Mouse (Mus musculus) splenic B cell, adult 2 months (primary cell): ENCODE data around the gene Dip2b.

Experiments used
- DNase-seq: peaks from one replicate; pipeline ENCODE4 v3.0.0-alpha.2; 2011; ENCODE audit warnings: low read depth, low spot score
- H3K27me3 ChIP-seq: 2 replicates; pipeline ENCODE4 v1.6.1; 2012; ENCODE audit warnings: mild to moderate bottlenecking, low read length, moderate library complexity, mixed read lengths; ENCODE audit not compliant: control insufficient read depth, poor library complexity, insufficient read depth, severe bottlenecking
- H3K36me3 ChIP-seq: 2 replicates; pipeline ENCODE4 v1.6.1; 2012; ENCODE audit warnings: mild to moderate bottlenecking, low read length, moderate library complexity, mixed read lengths; ENCODE audit not compliant: control insufficient read depth, poor library complexity, insufficient read depth, severe bottlenecking

Gene Dip2b

DNA sequence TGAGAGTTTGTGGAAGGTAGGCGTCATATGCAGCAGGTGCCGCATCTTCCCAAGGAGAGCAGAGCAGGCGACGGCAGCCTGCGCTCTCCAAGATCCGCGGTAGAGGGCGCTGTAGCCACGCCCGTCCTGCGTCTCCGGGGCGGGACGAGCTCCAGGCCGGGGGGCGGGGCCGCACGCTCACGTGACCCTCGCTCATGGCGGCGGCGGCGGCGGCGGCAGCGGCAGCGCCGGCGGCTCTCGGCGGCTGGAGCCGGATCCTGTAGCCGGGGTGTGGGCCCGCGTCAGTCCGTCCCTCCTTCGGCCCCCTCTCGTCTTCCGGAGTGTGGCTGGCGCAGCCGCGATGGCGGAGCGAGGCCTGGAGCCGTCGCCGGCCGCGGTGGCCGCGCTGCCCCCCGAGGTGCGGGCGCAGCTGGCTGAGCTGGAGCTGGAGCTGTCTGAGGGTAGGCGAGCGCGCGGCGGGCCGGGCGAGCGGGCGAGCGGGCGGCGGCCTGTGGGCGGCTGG, at the start of gene Dip2b:
Gene Dip2b, plus strand, starts transcription at position 195 of the 502 bp plus-strand sequence.
- DNase-seq: peak; percentile 97
- Histone ChIP-seq H3K27me3 (no peaks in the 10 kb centered on the region), H3K36me3 (no peaks in the 10 kb centered on the region)

GRCm38 (mm10) chr15:99993100-99993499, 45.4 kb upstream of the Dip2b start:
- Histone ChIP-seq H3K36me3 (peaks cover 5% of the 10 kb centered on the region), H3K27me3 (no peaks in the 10 kb centered on the region)
- DNase-seq: no peak

- DNase-seq: no peak
- Histone ChIP-seq H3K36me3 (peaks cover 9% of the 10 kb centered on the region; the same call in 1 of the 2 replicates), H3K27me3 (no peaks in the 10 kb centered on the region)
These were observed 41.2 kb upstream of the Dip2b start for GRCm38 (mm10) chr15:99997114-99997804.

DNA sequence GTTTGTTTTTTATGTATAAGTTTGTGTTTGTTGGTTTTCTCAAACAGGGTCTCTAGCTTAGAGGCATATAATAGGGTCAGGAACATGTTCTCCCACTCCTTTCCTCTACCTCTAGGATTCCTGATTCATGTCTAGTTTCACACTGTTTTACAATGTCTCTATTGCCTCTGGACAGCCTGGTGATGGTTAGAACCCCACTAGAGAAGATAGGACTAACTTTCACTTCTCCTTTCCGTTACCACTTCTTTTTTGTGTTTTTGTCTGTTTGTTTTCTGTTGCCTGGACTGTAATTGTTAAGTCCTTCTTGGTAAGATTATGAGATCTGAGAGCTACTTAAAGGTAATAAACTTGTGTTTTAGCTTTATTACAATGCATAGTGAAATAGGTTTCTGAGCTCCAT, 39.1 kb upstream of the Dip2b start:
- Histone ChIP-seq H3K27me3 (no peaks in the 10 kb centered on the region), H3K36me3 (peaks cover 14% of the 10 kb centered on the region; the same call in 1 of the 2 replicates)
- peak; percentile 70 for DNase-seq

DNA sequence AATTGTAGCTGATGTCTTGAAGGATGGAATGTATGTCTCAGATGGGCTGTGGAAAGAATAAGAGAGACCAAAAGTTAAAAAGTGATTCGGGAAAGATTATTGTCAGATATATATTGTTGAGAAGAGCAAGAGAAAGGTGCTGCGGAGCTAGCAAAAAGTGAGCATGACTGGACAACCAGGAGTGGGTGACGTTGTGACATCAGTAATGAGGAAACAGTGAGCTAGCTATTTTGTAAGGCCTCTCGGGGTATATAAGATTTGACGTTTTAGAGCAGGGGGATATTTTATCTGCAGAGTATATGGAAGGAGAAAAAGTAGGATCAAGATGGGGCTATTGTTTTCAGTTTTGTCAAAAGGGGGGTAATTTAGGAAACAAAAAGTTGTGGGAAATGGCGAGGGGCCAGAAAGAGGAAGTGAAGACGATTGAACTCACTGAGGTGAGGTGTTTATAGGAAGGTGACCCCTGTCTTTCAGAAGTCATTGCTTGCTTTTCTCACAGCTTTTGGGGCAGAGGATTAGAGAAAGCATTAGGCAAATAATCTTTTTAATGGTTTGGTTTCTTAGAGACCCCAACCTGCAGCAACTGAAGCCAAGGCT, 33.7 kb upstream of the Dip2b start:
- peak; percentile 49 for DNase-seq
- peaks cover 17% of the 10 kb centered on the region; the same call in 1 of the 2 replicates for H3K36me3 ChIP-seq
- no peaks in the 10 kb centered on the region for H3K27me3 ChIP-seq

DNA sequence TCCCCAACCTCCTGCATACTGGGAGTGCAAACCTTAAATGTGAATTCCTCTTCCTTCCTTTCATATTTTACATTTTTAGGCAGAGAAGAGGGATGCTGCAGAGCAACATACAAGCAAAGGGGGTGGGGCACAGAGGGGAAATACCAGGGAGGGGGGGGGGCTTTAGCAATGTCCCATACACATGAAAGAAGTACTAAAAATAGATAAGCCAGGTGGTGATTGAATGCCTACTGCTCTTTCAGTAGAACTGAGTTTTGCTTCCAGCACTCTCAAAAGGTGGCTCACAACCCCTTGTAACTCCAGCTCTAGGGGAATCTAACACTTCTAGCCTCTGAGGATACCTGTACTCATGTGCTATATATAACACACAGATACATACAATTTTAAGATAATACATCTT, 32.3 kb upstream of the Dip2b start:
- Histone ChIP-seq H3K27me3 (no peaks in the 10 kb centered on the region), H3K36me3 (peaks cover 18% of the 10 kb centered on the region)
- DNase-seq: no peak

- peak; percentile 25 for DNase-seq
- Histone ChIP-seq H3K27me3 (no peaks in the 10 kb centered on the region), H3K36me3 (no peaks in the 10 kb centered on the region)
These were observed 20.1 kb upstream of the Dip2b start for GRCm38 (mm10) chr15:100018280-100018899.

- no peak for DNase-seq
- no peaks in the 10 kb centered on the region for H3K36me3 ChIP-seq
- no peaks in the 10 kb centered on the region for H3K27me3 ChIP-seq
These were observed 17.3 kb upstream of the Dip2b start for GRCm38 (mm10) chr15:100021175-100021574.

DNA sequence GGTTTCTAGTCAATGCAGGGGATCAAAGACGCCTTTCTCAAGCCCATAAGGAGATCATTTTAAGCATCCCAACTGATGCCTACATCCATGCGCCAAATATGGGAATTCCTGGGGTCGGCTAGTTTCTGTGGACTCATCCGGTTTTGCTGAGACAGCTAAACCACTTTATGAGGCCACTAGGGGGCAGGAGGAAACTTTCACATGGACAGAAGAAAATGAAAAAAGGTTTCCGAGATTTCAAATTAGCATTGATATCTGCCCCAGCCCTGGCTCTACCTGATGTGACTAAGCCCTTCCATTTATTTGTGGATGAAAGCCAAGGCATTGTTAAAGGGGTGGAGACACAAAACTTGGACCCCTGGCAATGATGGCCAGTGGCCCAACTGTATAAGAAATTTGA, 15.5 kb upstream of the Dip2b start:
- peak; percentile 73 for DNase-seq
- Histone ChIP-seq H3K36me3 (no peaks in the 10 kb centered on the region), H3K27me3 (no peaks in the 10 kb centered on the region)

GRCm38 (mm10) chr15:100025076-100025834, 13.2 kb upstream of the Dip2b start:
- no peak for DNase-seq
- Histone ChIP-seq H3K36me3 (no peaks in the 10 kb centered on the region), H3K27me3 (no peaks in the 10 kb centered on the region)

DNA sequence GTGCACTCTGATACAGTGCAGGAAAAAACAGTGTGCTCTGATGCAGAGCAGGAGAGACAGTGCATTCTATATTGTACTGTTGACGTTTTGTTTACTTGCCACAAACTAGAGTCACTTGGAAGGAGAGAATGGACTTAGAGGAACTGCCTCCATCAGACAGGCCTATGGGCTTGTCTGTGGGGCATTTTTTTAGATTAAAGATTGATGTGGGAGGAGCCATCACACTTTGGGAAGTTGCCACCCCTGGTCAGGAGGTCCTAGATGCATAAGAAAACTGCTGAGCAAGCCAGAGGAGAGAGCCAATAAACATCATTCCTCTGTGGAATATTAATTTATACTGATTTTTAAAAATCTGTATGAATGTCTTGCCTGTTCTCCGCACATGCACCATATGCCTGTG, 10.3 kb upstream of the Dip2b start:
- Histone ChIP-seq H3K36me3 (no peaks in the 10 kb centered on the region), H3K27me3 (no peaks in the 10 kb centered on the region)
- no peak for DNase-seq

GRCm38 (mm10) chr15:100029497-100029896, 9.0 kb upstream of the Dip2b start:
- H3K27me3 ChIP-seq: no peaks in the 10 kb centered on the region
- DNase-seq: no peak
- no peaks in the 10 kb centered on the region for H3K36me3 ChIP-seq

- Histone ChIP-seq H3K27me3 (no peaks in the 10 kb centered on the region), H3K36me3 (no peaks in the 10 kb centered on the region)
These were observed 8.6 kb upstream of the Dip2b start for GRCm38 (mm10) chr15:100029900-100030299.

DNA sequence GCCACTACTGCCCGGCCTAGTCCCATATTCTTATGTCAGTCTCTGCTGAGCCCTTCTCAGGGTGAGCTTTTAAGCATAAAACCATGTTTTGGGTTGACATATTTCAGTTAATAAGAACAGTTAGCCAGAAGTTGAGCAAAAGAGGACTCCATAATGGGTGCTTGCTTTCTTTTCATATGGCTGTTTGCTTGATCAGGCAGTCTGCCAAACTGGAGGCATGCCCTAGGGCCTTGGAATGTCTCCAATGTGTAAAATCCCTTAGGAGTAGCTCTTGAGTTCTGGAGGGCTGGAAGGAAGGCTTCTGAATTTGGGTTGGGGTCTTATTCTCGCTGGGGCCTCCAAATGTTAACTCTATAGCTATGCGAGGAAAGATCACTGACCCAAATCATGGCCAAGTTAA, 5.9 kb upstream of the Dip2b start:
- Histone ChIP-seq H3K27me3 (no peaks in the 10 kb centered on the region), H3K36me3 (no peaks in the 10 kb centered on the region)
- DNase-seq: no peak

More at GRCm38 (mm10) chr15:100029900-100030299, 8.6 kb upstream of the Dip2b start:
- DNase-seq: no peak
